In the genomic region with DNA sequence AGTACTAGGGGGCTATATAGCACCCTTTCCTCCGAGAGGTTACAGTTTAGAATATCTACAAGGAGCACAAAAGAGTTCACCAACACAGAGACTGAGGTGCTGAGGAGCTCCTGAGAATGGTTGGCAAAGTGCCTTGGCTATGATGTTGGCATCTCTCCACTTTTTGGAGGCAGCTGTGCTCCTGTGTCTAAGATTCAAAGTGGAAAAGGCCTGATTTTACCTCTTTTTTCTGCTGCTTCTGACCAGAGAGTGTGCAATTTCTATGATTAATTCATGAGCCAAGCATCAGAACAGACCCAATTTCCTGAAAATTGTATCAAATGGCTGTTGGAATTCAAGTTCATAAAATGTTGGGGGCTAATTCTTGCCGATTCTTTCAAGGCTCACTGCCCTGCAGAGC, we compare ENCODE assay signal across 10 mouse cellular contexts.
A peak's percentile ranks its signal among the peaks of the same experiment; 100 is the strongest.
DNase-seq lines count a peak whose midpoint lies in the region; ATAC-seq lines count a peak whose summit lies in the region.
"Had no signal": no experiment of that assay in that cellular context is flagged by ENCODE, and none has a peak within 500 bp of the region (broad histone marks: within the 10 kb centered on the region; RNA-seq: fewer than 3 reads in every experiment).

No protein-coding gene starts in this region.

- ATAC-seq in embryonic facial prominence, embryonic 12.5 days (ENCODE audit: insufficient number of reproducible peaks, insufficient read depth, low FRiP score, low TSS enrichment), result no peak
- no peak for ATAC-seq in kidney, embryonic 14.5 days (ENCODE audit: low FRiP score, low TSS enrichment)
- ATAC-seq: liver, embryonic 12.5 days had no signal

- DNase-seq in embryonic facial prominence, embryonic 10.5 days (ENCODE audit: low spot score), result no peak
- no peak for DNase-seq in kidney, adult 11 months
- peak; percentile 31 for DNase-seq in right cerebral cortex, postnatal 14 days
- no peak for DNase-seq in right cerebral cortex, postnatal 36 days (ENCODE audit: low spot score in 2 of 2)
- DNase-seq in spleen, postnatal 4 days (ENCODE audit: low spot score in 2 of 2), result no peak
- DNase-seq in layer of hippocampus, postnatal 25 days (ENCODE audit: extremely low spot score in 1 of 2, low spot score in 1 of 2), result no peak
- DNase-seq: cerebellum, adult 9-10 months had no signal

- no peak overlapping the region; the same call in 1 of the 2 replicates for H3K4me2 ChIP-seq in embryonic facial prominence, embryonic 12.5 days (replicated peaks)
- H3K4me2 ChIP-seq in kidney, embryonic 14.5 days (replicated peaks; ENCODE audit: low read depth, low read length), result no peak overlapping the region
- H3K4me2 ChIP-seq: liver, embryonic 12.5 days had no signal

- peaks cover 17% of the 10 kb centered on the region for H3K4me1 ChIP-seq in embryonic facial prominence, embryonic 12.5 days
- H3K4me1 ChIP-seq in embryonic facial prominence, embryonic 10.5 days, result peaks cover 12% of the 10 kb centered on the region; the same call in 1 of the 2 replicates
- peaks cover 9% of the 10 kb centered on the region for H3K4me1 ChIP-seq in kidney, embryonic 14.5 days (ENCODE audit: control insufficient read depth, insufficient read depth, low read length)

- H3K9me3 ChIP-seq in embryonic facial prominence, embryonic 12.5 days, result no peaks in the 10 kb centered on the region
- H3K9me3 ChIP-seq in embryonic facial prominence, embryonic 10.5 days, result no peaks in the 10 kb centered on the region
- H3K9me3 ChIP-seq in kidney, embryonic 14.5 days (ENCODE audit: control insufficient read depth, low read length), result no peaks in the 10 kb centered on the region
- H3K9me3 ChIP-seq: liver, embryonic 12.5 days had no signal

- no peaks in the 10 kb centered on the region for H3K36me3 ChIP-seq in embryonic facial prominence, embryonic 12.5 days
- H3K36me3 ChIP-seq in embryonic facial prominence, embryonic 10.5 days (replicated peaks), result no peaks in the 10 kb centered on the region
- no peaks in the 10 kb centered on the region for H3K36me3 ChIP-seq in kidney, embryonic 14.5 days (ENCODE audit: control insufficient read depth, insufficient read depth, low read length)
- H3K36me3 ChIP-seq: liver, embryonic 12.5 days had no signal

- no peak overlapping the region for H3K4me3 ChIP-seq in embryonic facial prominence, embryonic 12.5 days
- H3K4me3 ChIP-seq in embryonic facial prominence, embryonic 10.5 days, result no peak overlapping the region
- H3K4me3 ChIP-seq in kidney, embryonic 14.5 days (ENCODE audit: low read length), result no peak overlapping the region
- H3K4me3 ChIP-seq: liver, embryonic 12.5 days had no signal

- H3K27me3 ChIP-seq in embryonic facial prominence, embryonic 12.5 days, result no peaks in the 10 kb centered on the region
- no peaks in the 10 kb centered on the region; the same call in 1 of the 2 replicates for H3K27me3 ChIP-seq in embryonic facial prominence, embryonic 10.5 days (replicated peaks; ENCODE audit: low read depth, poor library complexity, severe bottlenecking)
- no peaks in the 10 kb centered on the region for H3K27me3 ChIP-seq in kidney, embryonic 14.5 days (ENCODE audit: control insufficient read depth, insufficient read depth, low read length)
- H3K27me3 ChIP-seq: liver, embryonic 12.5 days had no signal

- WGBS in embryonic facial prominence, embryonic 12.5 days, result 43% methylated on average over 2 of the region's 2 CpGs
- 82% methylated on average over 2 of the region's 2 CpGs for WGBS in embryonic facial prominence, embryonic 10.5 days
- 42% methylated on average over 2 of the region's 2 CpGs for WGBS in kidney, embryonic 14.5 days

- H3K9ac ChIP-seq in embryonic facial prominence, embryonic 12.5 days, result no peak overlapping the region
- no peak overlapping the region for H3K9ac ChIP-seq in kidney, embryonic 14.5 days (ENCODE audit: low read depth, low read length)
- H3K9ac ChIP-seq: liver, embryonic 12.5 days had no signal

- peak overlapping the region; percentile 80 for H3K27ac ChIP-seq in embryonic facial prominence, embryonic 12.5 days
- H3K27ac ChIP-seq in embryonic facial prominence, embryonic 10.5 days (replicated peaks), result no peak overlapping the region
- peak overlapping the region; percentile 68 for H3K27ac ChIP-seq in kidney, embryonic 14.5 days (ENCODE audit: low read depth, low read length)
- H3K27ac ChIP-seq: liver, embryonic 12.5 days had no signal
